Mouse (Mus musculus) fat pad, adult 2 months (tissue): ENCODE measurements around the gene B230217C12Rik.
"Not testable (repeated sequence)": the region's sequence is repeated elsewhere in the genome, so short reads cannot be mapped to it uniquely, and the experiment has no call there.

ENCODE experiments used
- DNase-seq: peaks from one replicate; pipeline ENCODE4 v3.0.0-alpha.2; 2011; ENCODE audit warnings: low read depth, low spot score; ENCODE audit errors: extremely low read depth

The B230217C12Rik gene

DNA sequence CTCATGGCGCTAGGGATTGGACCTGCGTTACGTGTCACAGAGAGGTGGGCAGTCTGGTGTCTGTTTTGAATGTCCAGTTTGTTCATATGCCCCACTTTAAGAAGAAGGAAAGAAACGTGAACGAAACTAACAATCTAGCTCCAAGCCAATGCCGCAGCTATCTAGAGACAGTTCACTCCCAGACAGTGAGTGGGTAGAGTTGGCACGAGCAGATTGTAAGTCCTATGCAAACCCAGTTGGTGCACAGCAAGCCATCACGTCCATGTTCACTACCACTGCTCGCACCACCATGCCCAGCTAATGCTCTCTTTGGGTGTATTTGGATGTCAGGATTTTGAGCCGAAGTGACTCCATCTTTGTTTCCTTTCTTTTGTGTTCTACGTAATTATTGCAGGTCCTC, 16.4 kb upstream of the B230217C12Rik start:
- DNase-seq = no peak

DNA sequence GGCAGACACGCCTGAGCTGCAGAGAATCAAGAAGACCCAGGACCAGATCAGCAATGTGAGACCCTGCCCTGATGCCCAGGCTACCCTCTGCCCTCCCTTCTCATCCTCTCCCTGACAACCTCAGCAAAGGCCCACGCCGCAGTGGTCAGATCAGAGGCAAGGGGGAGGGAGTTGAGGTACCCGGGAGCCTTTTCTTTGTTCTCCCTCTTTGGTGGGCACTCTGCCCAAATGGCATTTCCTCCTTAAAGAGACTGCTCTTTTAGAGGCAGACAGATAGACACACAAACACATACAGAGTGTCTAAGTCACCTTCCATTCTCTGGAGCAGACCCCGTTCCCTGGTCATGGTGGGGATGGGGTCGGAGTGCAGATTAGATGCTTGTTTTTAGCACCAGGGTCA, 15.7 kb upstream of the B230217C12Rik start:
- DNase-seq = no peak

DNA sequence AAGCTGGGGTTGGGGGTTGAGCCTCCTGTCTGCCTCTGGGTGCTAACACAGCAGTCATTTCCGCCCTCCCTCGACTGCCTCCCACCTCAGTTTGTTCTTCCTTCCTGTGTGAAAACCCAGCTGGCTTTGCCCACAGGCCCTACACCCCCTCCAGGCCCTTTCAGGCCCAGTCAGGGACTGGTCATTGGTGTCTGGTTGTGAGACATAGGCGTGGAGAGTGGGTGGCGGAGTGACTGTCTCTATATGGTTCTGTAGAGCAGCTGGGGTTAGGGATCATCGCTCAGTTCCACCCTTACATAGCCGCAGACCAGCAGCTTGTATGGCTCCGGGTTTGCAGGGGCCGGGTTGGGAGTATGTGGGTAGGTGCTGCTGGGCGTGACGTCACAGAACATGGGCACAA, 15.3 kb upstream of the B230217C12Rik start:
- DNase-seq = no peak

DNA sequence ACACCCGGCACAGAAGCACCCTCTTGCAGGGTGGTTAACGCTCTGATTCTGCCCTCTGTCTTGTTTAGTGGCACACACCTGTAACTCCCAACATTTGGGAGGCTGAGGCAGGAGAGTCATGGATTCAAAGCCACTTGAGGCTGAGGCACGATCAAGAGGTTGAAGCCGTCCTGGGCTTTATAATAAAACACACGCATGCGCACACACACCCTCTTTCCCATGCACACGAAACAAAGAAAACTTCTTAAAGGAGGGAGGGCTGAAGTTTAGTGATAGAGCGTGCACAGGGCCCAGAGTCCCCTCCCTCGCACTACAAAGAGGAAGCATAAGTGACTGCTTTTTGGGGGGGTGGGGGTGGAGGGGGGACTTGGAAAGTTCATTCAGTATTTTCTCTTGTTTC, 14.6 kb upstream of the B230217C12Rik start:
- no peak for DNase-seq

DNA sequence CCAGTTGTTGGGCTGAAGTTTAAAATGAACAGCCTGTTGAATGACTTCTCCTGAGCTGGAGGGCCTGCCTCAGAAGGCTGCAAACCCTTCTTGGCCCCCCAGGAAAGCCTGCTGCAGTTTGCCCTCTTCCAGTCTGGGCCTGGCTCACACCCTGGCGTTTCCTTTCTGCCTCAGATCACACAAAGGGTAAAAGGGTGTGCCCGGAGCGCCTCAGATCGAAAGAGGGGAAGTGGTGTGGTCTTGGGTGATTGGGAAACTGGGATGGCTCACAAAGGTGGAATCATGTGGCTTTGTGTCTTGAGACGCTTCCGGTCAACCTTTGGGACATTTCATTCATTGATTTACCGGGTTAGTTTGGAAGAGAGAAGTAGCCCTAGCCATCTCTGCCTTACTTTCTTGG, 14.2 kb upstream of the B230217C12Rik start:
- no peak for DNase-seq

DNA sequence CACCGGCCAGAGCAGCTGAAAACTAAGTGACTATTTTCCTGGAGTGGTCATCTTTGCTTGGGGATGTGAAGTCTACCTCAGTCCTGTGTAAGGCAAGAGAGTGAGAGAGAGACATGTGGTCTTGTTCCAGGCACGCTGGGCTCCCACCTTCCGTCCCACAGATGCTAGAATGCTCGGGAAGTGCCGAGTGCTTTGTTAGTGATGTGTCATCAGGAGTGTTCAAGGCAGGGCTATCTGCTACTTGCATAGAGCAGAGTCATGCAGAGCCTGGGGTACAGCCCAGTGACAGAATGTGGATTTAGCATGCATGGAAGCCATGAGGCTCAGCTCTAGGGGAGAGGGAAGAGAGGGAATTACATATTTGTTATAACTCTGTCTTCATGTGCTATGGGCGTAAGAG, 12.9 kb upstream of the B230217C12Rik start:
- DNase-seq = no peak

DNA sequence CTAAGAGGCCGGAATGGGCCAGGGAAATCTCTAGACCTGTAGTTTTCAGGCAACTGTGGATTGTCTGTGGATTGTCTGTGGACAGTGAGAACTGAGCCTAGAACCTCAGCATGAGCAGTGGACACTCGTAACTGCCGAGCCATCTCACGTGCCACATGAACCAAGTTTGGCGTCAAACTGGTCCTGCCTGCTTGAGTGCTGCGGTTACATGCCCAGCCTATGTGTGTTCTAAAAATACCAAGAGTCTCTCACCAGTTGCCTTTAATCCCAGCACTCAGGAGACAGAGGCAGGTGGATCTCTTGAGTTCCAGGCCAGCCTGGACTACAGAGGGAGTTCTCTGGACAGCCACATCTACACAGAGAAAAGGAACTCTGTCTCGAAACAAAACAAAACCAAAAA, 11.2 kb upstream of the B230217C12Rik start:
- DNase-seq = no peak

DNA sequence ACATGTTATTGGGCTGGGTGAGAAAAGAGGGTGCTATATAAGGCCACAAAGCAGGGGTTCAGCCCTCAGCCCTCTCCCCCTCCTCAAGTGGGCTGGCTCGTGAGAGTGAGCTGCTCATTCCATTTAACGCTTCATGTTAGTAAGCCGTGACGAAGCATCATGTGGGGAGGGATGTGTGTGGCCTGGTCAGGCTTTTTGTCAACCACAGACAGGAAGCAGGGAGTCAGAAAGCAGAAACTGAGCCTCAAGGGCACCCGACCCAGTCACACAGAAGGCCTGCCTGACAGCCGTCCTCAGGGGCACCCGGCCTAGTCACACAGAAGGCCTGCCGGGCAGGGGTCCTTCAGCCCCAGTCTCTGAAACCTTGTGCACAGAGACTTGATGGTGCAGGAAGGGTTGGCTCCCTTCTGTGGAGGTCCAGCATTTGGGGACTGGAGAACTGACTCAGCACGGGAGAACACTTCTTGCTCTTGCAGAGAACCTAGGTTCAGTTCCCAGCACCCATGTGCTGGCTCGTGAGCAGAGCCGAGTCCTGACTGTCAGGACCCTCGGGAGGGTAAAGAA, 10.6 kb upstream of the B230217C12Rik start:
- no peak for DNase-seq

DNA sequence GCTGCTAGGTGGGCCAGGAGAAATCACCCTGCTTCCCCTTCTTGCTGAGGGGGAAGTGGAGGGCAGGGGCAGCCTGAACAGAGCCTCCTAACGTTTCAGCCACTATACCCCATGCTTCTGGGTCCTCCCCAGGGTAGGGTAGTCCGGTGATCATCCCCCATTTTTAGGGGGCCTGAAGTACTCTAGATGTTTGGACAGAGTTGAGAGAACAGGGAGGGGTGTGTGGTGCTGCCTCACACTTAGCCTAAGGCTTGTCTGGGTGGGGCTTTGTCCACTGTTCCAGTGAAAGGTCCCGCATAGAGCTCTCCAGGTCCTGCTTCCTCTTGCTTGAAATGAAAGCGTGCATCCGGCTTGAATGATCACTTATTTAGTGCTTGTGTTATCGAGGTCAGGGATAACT, 10.1 kb upstream of the B230217C12Rik start:
- no peak for DNase-seq

DNA sequence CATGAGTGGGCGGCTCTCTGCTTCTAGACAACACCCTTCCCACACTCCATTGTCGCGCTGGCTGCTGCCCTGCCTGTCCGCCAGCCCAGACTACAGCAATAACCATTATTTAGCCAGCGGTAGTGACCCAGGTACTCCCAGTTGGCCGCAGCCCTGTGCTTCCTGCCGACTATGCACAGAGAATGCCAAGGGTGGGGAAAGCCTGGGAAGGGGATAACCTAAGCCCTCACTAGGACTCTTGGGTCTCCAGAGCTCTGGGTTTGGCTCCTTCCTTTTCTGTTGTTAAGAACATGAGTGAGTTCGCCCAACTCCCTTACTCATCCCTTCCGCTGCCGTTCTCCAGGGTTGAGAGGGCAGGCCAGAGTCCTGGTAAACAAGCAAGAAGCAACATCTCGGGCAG, 8.6 kb upstream of the B230217C12Rik start:
- DNase-seq = no peak

DNA sequence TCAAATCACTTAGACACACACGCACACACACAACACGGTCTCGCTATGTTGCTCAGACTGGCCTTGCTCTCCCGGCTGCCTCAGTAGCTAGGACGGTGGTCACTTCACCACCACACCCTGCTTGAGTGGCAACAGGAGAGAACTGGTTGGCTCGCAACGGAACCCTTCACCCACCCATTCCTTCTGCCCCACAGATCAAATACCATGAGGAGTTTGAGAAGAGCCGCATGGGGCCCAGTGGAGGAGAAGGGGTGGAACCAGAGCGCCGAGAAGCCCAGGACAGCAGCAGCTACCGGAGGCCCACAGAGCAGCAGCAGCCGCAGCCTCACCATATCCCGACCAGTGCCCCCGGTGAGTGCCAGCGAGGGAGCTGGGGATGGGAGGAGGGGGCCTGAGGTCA, 7.2 kb upstream of the B230217C12Rik start:
- no peak for DNase-seq

DNA sequence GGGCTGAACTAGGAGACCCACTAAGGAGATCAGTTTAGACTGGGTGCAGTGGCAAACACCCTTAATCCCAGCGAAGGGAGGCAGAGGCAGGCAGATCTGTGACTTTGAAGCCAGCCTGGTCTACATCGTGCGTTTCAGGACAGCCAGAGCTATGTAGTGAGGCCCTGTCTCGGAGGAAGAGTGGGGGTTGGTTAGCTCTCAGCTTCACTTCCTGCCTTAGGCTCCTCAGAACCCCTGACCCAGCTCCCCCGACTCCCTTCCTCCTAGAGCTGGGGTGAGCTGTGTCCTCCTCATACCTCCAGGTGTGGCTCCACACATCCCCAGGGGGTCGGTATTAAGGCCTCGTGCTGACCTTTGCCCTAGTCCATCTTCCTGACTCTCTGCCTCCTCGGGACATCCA, 4.0 kb upstream of the B230217C12Rik start:
- no peak for DNase-seq

DNA sequence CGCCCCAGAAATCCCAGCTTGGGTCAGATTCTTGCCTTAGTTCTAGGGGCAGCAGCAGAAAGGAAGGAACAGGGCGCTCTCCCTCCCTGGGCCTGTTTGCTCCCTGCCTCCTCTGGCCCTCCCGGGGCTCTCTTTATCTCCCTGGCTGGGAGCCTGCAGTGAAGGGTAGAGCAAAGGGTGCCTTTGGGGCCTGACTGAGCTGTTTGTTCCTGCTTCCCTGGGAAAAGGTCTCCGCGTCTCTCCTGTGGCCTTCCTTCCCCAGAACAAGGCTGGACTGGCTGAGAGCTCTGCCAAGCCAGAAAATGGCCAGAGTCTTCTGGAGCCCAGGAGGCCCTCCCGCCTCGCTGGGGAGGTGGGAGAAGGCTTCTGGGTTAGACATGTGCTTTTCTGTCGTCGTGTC, 3.5 kb upstream of the B230217C12Rik start:
- DNase-seq = not testable (repeated sequence)

DNA sequence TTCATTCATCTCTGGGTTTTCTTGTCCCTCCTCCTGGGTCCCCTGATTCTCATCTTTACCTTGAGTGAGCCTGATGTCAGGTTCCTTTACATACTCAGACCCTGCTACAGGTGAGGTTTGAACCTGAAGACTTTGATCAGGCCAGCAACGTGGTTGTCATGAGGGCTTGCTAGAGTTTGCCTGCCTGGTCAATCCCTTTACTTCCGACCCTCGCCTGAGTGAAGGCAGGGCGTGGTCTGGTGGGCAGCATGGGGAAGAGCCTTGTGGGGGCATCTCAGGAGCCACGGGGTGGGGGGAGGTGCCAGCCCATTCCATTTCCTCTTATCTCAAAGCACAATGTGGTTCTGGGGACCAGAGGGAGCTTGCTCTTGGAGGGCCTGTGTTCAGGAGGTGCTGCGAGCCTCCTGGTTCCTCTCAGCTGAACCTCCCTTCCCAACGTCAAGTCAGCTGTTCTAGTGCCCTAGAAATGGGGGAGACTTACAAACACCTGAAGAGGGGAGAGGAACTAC, 2.9 kb upstream of the B230217C12Rik start:
- DNase-seq = no peak

DNA sequence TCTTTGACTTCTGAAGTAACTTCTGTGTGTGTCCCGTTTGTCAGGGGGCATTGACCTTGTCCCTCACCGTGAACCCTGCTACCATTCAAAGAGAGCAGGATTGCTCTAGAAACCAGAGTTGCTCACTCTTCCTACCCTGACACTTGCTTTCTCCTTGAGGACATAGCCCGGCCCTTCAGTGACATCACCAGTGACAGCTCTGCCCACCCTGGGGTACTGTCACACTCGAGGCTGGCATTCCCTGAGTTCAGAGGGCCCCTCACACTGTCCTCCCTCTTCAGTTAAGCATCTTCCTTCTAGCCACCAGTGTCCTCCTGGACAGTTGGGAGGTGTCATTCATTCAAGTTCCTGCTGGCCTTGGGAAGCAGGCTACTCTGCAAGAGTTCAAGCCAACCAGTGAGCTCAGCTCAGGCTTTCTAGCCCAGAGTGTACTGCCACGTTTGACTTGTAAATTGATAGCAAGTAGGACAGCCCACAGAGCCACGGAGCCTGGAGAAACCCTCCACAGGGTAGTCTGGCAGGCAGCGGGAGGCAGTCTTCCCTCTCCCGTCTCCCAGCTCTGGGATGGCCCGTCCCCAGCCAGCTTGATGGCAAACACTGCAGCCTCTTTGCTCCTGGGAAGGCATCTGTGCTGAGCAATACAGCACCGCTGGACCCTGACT, 1.7 kb upstream of the B230217C12Rik start:
- DNase-seq = no peak

DNA sequence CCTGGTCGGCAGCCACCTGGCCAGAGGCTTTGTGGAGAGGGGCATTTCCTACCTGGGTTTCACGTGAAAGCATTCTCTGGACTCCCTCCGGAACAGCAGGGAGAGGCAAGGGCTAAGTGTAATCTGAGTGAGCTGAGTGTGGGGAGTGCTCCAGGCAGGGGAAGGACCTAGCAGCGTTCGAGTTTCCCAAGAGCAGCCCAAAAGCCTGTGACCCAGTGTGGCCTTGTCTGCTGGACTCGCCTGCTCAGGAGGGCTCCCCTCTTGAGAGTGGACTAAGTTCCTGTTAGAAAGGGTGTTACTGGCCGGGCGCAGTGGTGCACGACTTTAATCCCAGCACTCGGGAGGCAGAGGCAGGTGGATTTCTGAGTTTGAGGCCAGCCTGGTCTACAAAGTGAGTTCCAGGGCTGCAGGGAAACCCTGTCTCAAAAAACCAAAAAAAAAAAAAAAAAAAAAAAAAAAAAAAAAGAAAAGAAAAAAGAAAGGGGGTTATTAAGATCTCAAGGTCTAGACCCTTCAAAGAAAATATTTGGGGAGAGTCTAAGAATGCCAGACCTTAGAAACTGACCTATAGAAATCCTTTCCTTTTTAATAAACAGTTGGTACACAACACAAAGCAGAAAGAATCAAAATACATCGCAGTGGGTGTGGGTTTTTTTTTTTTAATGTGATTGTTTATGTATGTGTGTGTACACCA, 992 bp upstream of the B230217C12Rik start:
- no peak for DNase-seq

DNA sequence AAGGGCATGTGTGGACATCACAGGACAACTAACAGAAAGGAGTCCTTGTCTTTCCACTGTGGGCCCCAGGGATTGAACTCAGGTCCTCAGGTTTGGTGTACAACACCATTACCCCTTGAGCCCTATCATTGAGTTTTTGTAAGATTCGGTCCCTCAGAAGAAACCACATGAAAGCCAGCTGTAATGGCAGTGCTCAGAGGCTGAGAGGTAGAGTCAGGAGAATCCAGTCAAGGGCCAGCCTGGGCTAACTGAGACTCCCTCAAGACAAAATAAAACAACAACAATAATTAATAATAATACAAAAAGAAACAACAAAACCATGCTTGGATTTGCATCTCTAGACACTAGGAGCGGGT, 467 bp upstream of the B230217C12Rik start:
- no peak for DNase-seq

DNA sequence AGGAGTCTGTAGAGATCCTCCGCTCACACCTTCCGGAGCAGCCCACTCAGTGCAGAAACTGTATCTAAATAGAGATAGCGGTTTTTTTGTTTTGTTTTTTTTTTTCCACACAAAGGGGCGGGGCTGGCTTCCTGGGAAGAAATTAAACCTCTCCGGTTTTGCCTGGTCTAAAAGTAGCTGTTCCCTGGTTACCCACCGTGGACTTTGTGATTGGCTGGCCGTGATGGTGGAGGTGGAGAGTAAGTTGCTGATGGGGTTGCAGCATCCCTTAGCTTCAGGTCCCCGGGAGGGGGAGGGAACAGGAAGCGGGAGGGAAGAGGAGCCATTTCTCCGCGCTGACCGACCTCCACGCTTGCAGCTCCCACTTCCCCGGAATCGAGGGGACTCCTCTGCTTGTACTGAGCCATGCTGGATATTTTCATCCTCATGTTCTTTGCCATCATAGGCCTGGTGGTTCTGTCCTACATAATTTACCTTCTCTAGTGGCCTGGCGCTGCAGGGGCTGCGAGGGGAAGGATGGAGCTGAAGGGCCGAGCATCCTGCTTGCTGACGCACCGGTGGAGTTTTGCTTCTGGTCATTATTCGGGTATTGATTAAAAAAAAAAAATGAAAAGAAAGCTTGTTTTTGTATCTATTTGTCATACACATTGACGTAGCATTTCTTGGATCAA, 546 bp downstream of the B230217C12Rik start:
- no peak for DNase-seq

DNA sequence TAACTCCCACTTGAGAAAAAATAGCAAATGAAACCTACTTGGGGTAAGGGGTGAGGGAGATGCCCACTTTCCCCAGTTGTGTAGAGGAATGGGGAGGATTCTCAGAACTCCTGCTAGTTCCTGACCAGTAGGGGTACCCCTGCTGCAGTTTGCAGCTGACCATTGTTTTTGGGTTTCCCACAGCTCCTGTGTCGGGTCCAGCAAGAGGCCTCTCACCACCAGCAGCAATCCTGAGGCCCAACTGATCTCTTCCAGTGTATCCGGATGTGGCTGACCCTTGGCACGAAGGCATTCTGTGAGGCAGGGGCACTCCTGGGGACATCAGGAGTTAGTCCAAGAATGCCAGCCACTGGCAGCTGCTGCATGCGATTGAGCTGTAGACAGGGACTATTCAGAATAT, 1.4 kb downstream of the B230217C12Rik start:
- DNase-seq = no peak

DNA sequence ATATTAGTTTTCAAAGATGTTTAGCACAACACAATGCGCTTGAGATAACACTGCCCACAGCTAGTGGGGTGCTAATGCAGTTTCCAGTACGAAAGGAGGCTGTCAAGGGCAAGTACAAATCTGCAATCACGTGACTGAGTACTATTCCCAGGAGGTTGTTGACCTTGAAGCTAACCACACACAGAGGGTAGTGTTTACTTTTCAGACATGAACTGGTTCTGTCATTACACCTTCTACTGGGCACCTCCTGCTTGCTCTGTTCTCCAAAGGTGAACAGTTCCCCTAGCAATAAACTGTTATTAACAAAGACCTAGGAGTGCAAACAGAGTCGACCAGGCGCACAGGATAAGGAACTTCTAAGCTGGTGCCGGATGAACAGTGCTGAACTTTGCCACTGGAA, 9.8 kb downstream of the B230217C12Rik start:
- no peak for DNase-seq

DNA sequence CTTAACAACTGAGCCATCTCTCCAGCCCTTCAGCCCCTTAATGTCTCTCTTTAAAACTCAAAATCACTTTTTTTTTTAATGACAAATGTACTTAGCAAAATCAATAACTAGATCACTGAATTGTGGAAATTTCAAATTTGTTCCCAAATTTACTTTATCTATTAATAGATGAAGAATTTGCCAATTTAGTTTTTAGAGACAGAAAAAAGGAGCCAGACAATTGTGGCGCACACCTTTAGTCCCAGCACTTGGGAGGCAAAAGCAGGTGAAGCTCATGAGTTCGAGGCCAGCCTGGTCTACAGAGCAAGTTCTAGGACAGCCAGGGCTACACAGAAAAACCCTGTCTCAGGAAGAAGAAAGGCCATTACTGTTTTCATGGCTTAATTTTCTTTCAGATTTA, 11.0 kb downstream of the B230217C12Rik start:
- no peak for DNase-seq

DNA sequence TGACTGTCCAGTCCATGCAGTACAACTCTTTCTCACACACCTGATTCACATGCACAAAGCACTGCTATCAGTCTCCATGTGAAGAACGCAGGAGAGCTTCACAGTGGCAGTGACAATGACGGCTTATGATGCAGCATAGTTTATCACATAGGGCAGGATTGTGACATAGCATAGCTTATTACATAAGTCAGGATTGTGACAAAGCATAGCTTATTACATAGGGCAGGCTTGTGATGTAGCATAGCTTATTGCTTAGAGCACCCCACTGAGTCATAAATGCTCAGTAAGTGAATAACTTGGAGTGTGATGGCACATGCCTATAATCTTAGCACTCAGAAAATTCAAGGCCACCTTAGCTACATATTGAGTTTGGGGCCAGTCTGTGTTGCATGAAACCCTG, 14.9 kb downstream of the B230217C12Rik start:
- DNase-seq = no peak
